Comparison of ENCODE assay signal across 8 mouse cellular contexts in genomic region chr1:36588476-36589450, GRCm38 (mm10). TPM values are rescaled to one million over a fixed set of nuclear protein-coding genes. Genes with fewer than 3 reads are reported as not detected.
A peak's percentile ranks its signal among the peaks of the same experiment; 100 is the strongest.
DNase-seq lines count a peak whose midpoint lies in the region; ATAC-seq lines count a peak whose summit lies in the region.

No protein-coding gene starts in this region.

- WGBS in kidney, embryonic 16.5 days: 55% methylated on average over 13 of the region's 13 CpGs
- 67% methylated on average over 13 of the region's 13 CpGs for WGBS in neural tube, embryonic 15.5 days

- no peaks in the 10 kb centered on the region for H3K36me3 ChIP-seq in kidney, embryonic 16.5 days (ENCODE audit: insufficient read depth, low read length)
- H3K36me3 ChIP-seq in neural tube, embryonic 15.5 days: no peaks in the 10 kb centered on the region

- H3K27me3 ChIP-seq in kidney, embryonic 16.5 days (ENCODE audit: insufficient read depth, low read length): no peaks in the 10 kb centered on the region
- peaks cover 3% of the 10 kb centered on the region; the same call in 1 of the 2 replicates for H3K27me3 ChIP-seq in neural tube, embryonic 15.5 days (replicated peaks)

- peaks cover 16% of the 10 kb centered on the region for H3K4me1 ChIP-seq in brown adipose tissue, adult 24 weeks (ENCODE audit: control insufficient read depth, insufficient read depth, insufficient read length, low read length)
- peaks cover 30% of the 10 kb centered on the region for H3K4me1 ChIP-seq in kidney, embryonic 16.5 days (ENCODE audit: insufficient read depth, low read length)
- peaks cover 27% of the 10 kb centered on the region for H3K4me1 ChIP-seq in neural tube, embryonic 15.5 days

- ATAC-seq in kidney, embryonic 16.5 days (ENCODE audit: low FRiP score, low TSS enrichment): peak; percentile 64
- ATAC-seq in neural tube, embryonic 15.5 days (ENCODE audit: low FRiP score): no peak

- H3K27ac ChIP-seq in brown adipose tissue, adult 24 weeks (replicated peaks; ENCODE audit: low read depth, low read length): peak overlapping the region; percentile 92
- H3K27ac ChIP-seq in kidney, embryonic 16.5 days (ENCODE audit: low read length): peak overlapping the region; percentile 73
- H3K27ac ChIP-seq in neural tube, embryonic 15.5 days (replicated peaks): peak overlapping the region; percentile 28; the same call in 1 of the 2 replicates

- DNase-seq in adrenal gland, postnatal 14 days: peak; percentile 46
- DNase-seq in adrenal gland, postnatal 25 days: no peak
- peak; percentile 61 to 69 for DNase-seq in heart, adult 9 months (ENCODE audit: low spot score in 2 of 2)
- no peak for DNase-seq in left cerebral cortex, adult 11 months (ENCODE audit: low spot score)
- no peak for DNase-seq in ovary, postnatal 36 days (ENCODE audit: low spot score)

- no peaks in the 10 kb centered on the region for H3K9me3 ChIP-seq in kidney, embryonic 16.5 days (ENCODE audit: low read length)
- no peaks in the 10 kb centered on the region for H3K9me3 ChIP-seq in neural tube, embryonic 15.5 days (replicated peaks)

- 0 out of 2 replicates have a peak overlapping the region, but pooled peaks have one; percentile 2 for H3K4me2 ChIP-seq in kidney, embryonic 16.5 days (replicated peaks; ENCODE audit: low read depth, low read length)
- H3K4me2 ChIP-seq in neural tube, embryonic 15.5 days: no peak overlapping the region

- peak overlapping the region; percentile 36 for H3K9ac ChIP-seq in kidney, embryonic 16.5 days (replicated peaks; ENCODE audit: low read length)
- no peak overlapping the region for H3K9ac ChIP-seq in neural tube, embryonic 15.5 days (replicated peaks)

- peak overlapping the region; percentile 9; the same call in 1 of the 2 replicates for H3K4me3 ChIP-seq in brown adipose tissue, adult 24 weeks (ENCODE audit: insufficient read depth, low read depth, low read length)
- H3K4me3 ChIP-seq in kidney, embryonic 16.5 days (ENCODE audit: low read length): no peak overlapping the region
- no peak overlapping the region for H3K4me3 ChIP-seq in neural tube, embryonic 15.5 days (replicated peaks)

RNA-seq across cellular contexts. Expression of gene Sema4c, which starts 30.6 kb away (rescaled TPM):
- total RNA-seq in adrenal gland, postnatal 14 days (2021): 20.7 and 27.9 TPM in 2 replicates
- 19.7 and 24.2 TPM in 2 replicates for total RNA-seq in adrenal gland, postnatal 25 days (2021)
- polyA plus RNA-seq in brown adipose tissue, adult 24 weeks (2012; ENCODE audit: insufficient read depth, insufficient read length, missing spikeins): 4.1 and 6.7 TPM in 2 replicates
- polyA plus RNA-seq in kidney, embryonic 16.5 days (2015; fragmentation: Nextera tagmentation; extraction: Ambion mirVana): 21.4 and 21.9 TPM in 2 replicates
- polyA plus RNA-seq in neural tube, embryonic 15.5 days (2015; fragmentation: Nextera tagmentation; extraction: Ambion mirVana): 20.5 and 20.8 TPM in 2 replicates

RNA-seq across cellular contexts. Expression of gene Ankrd39, which starts 41.5 kb away (rescaled TPM):
- 11.7 and 15.3 TPM in 2 replicates for total RNA-seq in adrenal gland, postnatal 14 days (2021)
- 16.5 and 19.7 TPM in 2 replicates for total RNA-seq in adrenal gland, postnatal 25 days (2021)
- 5.0 and 8.4 TPM in 2 replicates for polyA plus RNA-seq in brown adipose tissue, adult 24 weeks (2012; ENCODE audit: insufficient read depth, insufficient read length, missing spikeins)
- 29.2 and 30.0 TPM in 2 replicates for polyA plus RNA-seq in kidney, embryonic 16.5 days (2015; fragmentation: Nextera tagmentation; extraction: Ambion mirVana)
- polyA plus RNA-seq in neural tube, embryonic 15.5 days (2015; fragmentation: Nextera tagmentation; extraction: Ambion mirVana): 29.4 and 33.0 TPM in 2 replicates

RNA-seq across cellular contexts. Expression of gene Gm42417, which starts 49.5 kb away (rescaled TPM):
- total RNA-seq in adrenal gland, postnatal 14 days (2021): 2.1 TPM in 1 of 2 replicates, not detected in the other
- total RNA-seq in adrenal gland, postnatal 25 days (2021): not detected in 2 replicates
- polyA plus RNA-seq in brown adipose tissue, adult 24 weeks (2012; ENCODE audit: insufficient read depth, insufficient read length, missing spikeins): 4.1 and 7.8 TPM in 2 replicates
- polyA plus RNA-seq in kidney, embryonic 16.5 days (2015; fragmentation: Nextera tagmentation; extraction: Ambion mirVana): 0.30 and 1.5 TPM in 2 replicates
- 0.36 and 1.2 TPM in 2 replicates for polyA plus RNA-seq in neural tube, embryonic 15.5 days (2015; fragmentation: Nextera tagmentation; extraction: Ambion mirVana)

RNA-seq across cellular contexts. Expression of gene Ankrd23, which starts 52.1 kb away (rescaled TPM):
- 8.9 and 9.7 TPM in 2 replicates for total RNA-seq in adrenal gland, postnatal 14 days (2021)
- 14.5 and 15.4 TPM in 2 replicates for total RNA-seq in adrenal gland, postnatal 25 days (2021)
- polyA plus RNA-seq in brown adipose tissue, adult 24 weeks (2012; ENCODE audit: insufficient read depth, insufficient read length, missing spikeins): 17.9 and 25.2 TPM in 2 replicates
- 15.2 and 21.7 TPM in 2 replicates for polyA plus RNA-seq in kidney, embryonic 16.5 days (2015; fragmentation: Nextera tagmentation; extraction: Ambion mirVana)
- 21.6 and 21.8 TPM in 2 replicates for polyA plus RNA-seq in neural tube, embryonic 15.5 days (2015; fragmentation: Nextera tagmentation; extraction: Ambion mirVana)

Comparison
In these comparisons a context has a peak if more than half of its experiments do, and no peak if none do; other contexts are left out.
1. DNase-seq: peak in adrenal gland, postnatal 14 days (single experiment) and heart, adult 9 months (2 of 2); none in adrenal gland, postnatal 25 days (single experiment), left cerebral cortex, adult 11 months (single experiment) and ovary, postnatal 36 days (single experiment).
2. H3K27ac ChIP-seq: peak in every context shown above with its lines; median percentile 92 in brown adipose tissue, adult 24 weeks; 73 in kidney, embryonic 16.5 days; 28 in neural tube, embryonic 15.5 days.